10 mouse cellular contexts compared by ENCODE assay signal in genomic region chr6:55435266-55436159, GRCm38 (mm10). TPM values are rescaled to one million over a fixed set of nuclear protein-coding genes. Genes with fewer than 3 reads are reported as not detected.
DNase-seq lines count a peak whose midpoint lies in the region; ATAC-seq lines count a peak whose summit lies in the region.
"Had no signal": no experiment of that assay in that cellular context is flagged by ENCODE, and none has a peak within 500 bp of the region (broad histone marks: within the 10 kb centered on the region; RNA-seq: fewer than 3 reads in every experiment).

No protein-coding gene starts in this region.

- peaks cover 4% of the 10 kb centered on the region; the same call in 1 of the 2 replicates for H3K27me3 ChIP-seq in forebrain, embryonic 12.5 days

- H3K27ac ChIP-seq in forebrain, embryonic 12.5 days, result peak overlapping the region; percentile 14; the same call in 1 of the 2 replicates

- peak; percentile 95 for DNase-seq in left cerebral cortex, postnatal 4 days
- DNase-seq in left cerebral cortex, adult 18-20 months (ENCODE audit: low spot score in 2 of 2), result no peak
- peak; percentile 83 to 91 for DNase-seq in layer of hippocampus, postnatal 14 days (ENCODE audit: low spot score in 2 of 2)
- peak; percentile 59 for DNase-seq in right cerebral cortex, postnatal 4 days
- DNase-seq in spleen, postnatal 36 days (ENCODE audit: low spot score in 2 of 2), result no peak
- DNase-seq in natural killer cell, adult 2 months (ENCODE audit: low spot score in 2 of 2), result no peak
- DNase-seq in testis, postnatal 10 days (ENCODE audit: low spot score), result no peak

- no peaks in the 10 kb centered on the region for H3K36me3 ChIP-seq in forebrain, embryonic 12.5 days (replicated peaks)

- no peaks in the 10 kb centered on the region for H3K9me3 ChIP-seq in forebrain, embryonic 12.5 days

- no peak overlapping the region for H3K4me3 ChIP-seq in forebrain, embryonic 12.5 days (replicated peaks)

- intact Hi-C loops in left cerebral cortex, postnatal 4 days (cut with DNase I), result no loop called here

- no peak overlapping the region for H3K4me2 ChIP-seq in forebrain, embryonic 12.5 days

- ATAC-seq in forebrain, embryonic 12.5 days (ENCODE audit: low FRiP score), result peak; percentile 70; the same call in 1 of the 2 replicates

- peaks cover 29% of the 10 kb centered on the region for H3K4me1 ChIP-seq in forebrain, embryonic 12.5 days

- WGBS in forebrain, embryonic 12.5 days, result 48% methylated on average over 8 of the region's 8 CpGs

- H3K9ac ChIP-seq in forebrain, embryonic 12.5 days, result no peak overlapping the region

RNA-seq across cellular contexts. Expression of gene Adcyap1r1, which starts 16.3 kb away (rescaled TPM):
- 100 to 1,000 TPM; 112 to 131 TPM for total RNA-seq in left cerebral cortex, postnatal 4 days (2021)
- 100 to 1,000 TPM; 121 to 135 TPM for total RNA-seq in left cerebral cortex, adult 18-20 months (2021)
- 13.4 and 15.7 TPM in 2 replicates for polyA plus RNA-seq in forebrain, embryonic 12.5 days (2016; fragmentation: Nextera tagmentation; extraction: Ambion mirVana)
- 100 to 1,000 TPM; 134 TPM for total RNA-seq in layer of hippocampus, postnatal 14 days (2021)
- total RNA-seq: neutrophil, adult 5-6 weeks had no signal

RNA-seq across cellular contexts. Expression of gene Ghrhr, which starts 59.4 kb away (rescaled TPM):
- not detected for total RNA-seq in left cerebral cortex, postnatal 4 days (2021)
- not detected for total RNA-seq in left cerebral cortex, adult 18-20 months (2021)
- not detected in 2 replicates for polyA plus RNA-seq in forebrain, embryonic 12.5 days (2016; fragmentation: Nextera tagmentation; extraction: Ambion mirVana)
- not detected for total RNA-seq in layer of hippocampus, postnatal 14 days (2021)
- total RNA-seq: neutrophil, adult 5-6 weeks had no signal
- polyA plus RNA-seq: liver, adult 2 months had no signal

Comparison
In these comparisons a context has a peak if more than half of its experiments do, and no peak if none do; other contexts are left out.
1. DNase-seq: peak in left cerebral cortex, postnatal 4 days (single experiment), layer of hippocampus, postnatal 14 days (2 of 2) and right cerebral cortex, postnatal 4 days (single experiment); none in left cerebral cortex, adult 18-20 months (0 of 2), spleen, postnatal 36 days (0 of 2), natural killer cell, adult 2 months (0 of 2) and testis, postnatal 10 days (single experiment).